Mouse (Mus musculus) limb, embryonic 11.5 days (tissue): Measurements from ENCODE around the gene Dusp7. TPM values are rescaled to one million over a fixed set of nuclear protein-coding genes. Genes with fewer than 3 reads are reported as not detected.

Source experiments
- ATAC-seq: fragments of 200-750 bp; cut with Nextera tagmentation; 2 replicates; pipeline ENCODE4 v1.8.0; 2017; ENCODE audit warnings: low read depth; ENCODE audit not compliant: insufficient number of reproducible peaks, low FRiP score, low TSS enrichment
- DNase-seq: peaks from one replicate; pipeline ENCODE4 v3.0.0-alpha.2; 2015; ENCODE audit warnings: low spot score
- H3K27ac ChIP-seq: fragments of 300-500 bp; sonication (generic); replicated peaks from 2 replicates; pipeline ENCODE4 v1.5.1; 2014; ENCODE audit warnings: low read depth, mild to moderate bottlenecking, low read length
- H3K27me3 ChIP-seq: fragments of 300-500 bp; sonication (generic); 2 replicates; pipeline ENCODE4 v1.6.1; 2014; ENCODE audit warnings: mild to moderate bottlenecking, low read length, mixed read lengths; ENCODE audit not compliant: control insufficient read depth, insufficient read depth
- H3K36me3 ChIP-seq: fragments of 300-500 bp; sonication (generic); 2 replicates; pipeline ENCODE4 v1.6.1; 2014; ENCODE audit warnings: mild to moderate bottlenecking, low read length, moderate library complexity, mixed read lengths; ENCODE audit not compliant: control insufficient read depth, insufficient read depth
- H3K4me1 ChIP-seq: fragments of 300-500 bp; sonication (generic); 2 replicates; pipeline ENCODE4 v1.6.1; 2014; ENCODE audit warnings: low read length, mixed read lengths; ENCODE audit not compliant: control insufficient read depth, insufficient read depth
- H3K4me2 ChIP-seq: fragments of 300-500 bp; sonication (generic); 2 replicates; pipeline ENCODE4 v1.6.1; 2014; ENCODE audit warnings: low read depth, mild to moderate bottlenecking, moderate library complexity; ENCODE audit not compliant: severe bottlenecking
- H3K4me3 ChIP-seq: fragments of 300-500 bp; sonication (generic); 2 replicates; pipeline ENCODE4 v1.5.1; 2014; ENCODE audit warnings: low read depth, low read length
- H3K9ac ChIP-seq: fragments of 300-500 bp; sonication (generic); 2 replicates; pipeline ENCODE4 v1.6.1; 2014; ENCODE audit warnings: mild to moderate bottlenecking, low read length
- H3K9me3 ChIP-seq: fragments of 300-500 bp; sonication (generic); 2 replicates; pipeline ENCODE4 v1.6.1; 2016; ENCODE audit warnings: low read length; ENCODE audit not compliant: control insufficient read depth
- WGBS: fragments of 180-500 bp; shearing (Covaris S2); extraction: QIAGEN DNeasy Blood & Tissue Kit; methylation state at CpG from one replicate; pipeline ENCODE4 v1.1.7; 2014; 5-methylcytosine and 5-hydroxymethylcytosine counted together
- polyA plus RNA-seq: library from polyadenylated mRNA; unstranded; fragments of >200 nt; fragmentation: Nextera tagmentation; extraction: Ambion mirVana; gene quantifications from 2 replicates; pipeline ENCODE4 v1.2.1, GENCODE M21; 2014

Dusp7 gene
- polyA plus RNA-seq, 1 experiment from 2014 or later = 63.4 TPM

DNA sequence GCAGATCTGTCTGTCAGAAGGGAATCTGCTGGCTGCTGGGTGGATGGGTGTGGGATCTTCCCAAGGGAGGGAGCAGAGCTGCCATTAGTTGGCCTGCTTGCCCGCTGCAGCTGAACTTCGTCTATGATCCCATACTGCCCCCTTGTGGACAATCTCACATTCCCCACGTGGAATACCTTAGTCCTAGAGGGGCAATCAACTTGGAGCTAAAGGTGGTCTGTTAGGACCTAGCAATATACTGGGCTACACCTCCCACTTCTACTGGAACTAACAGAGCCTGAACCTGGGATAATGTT, 53.4 kb downstream of the Dusp7 start:
- Histone ChIP-seq H3K27ac (no peak overlapping the region), H3K9ac (no peak overlapping the region)

More for the DNA sequence above, 53.4 kb downstream of the Dusp7 start:
- no peaks in the 10 kb centered on the region for H3K9me3 ChIP-seq
- no peaks in the 10 kb centered on the region for H3K27me3 ChIP-seq
- peak; percentile 93 for DNase-seq
- H3K4me1 ChIP-seq = peaks cover 32% of the 10 kb centered on the region
- 0% methylated on average over 3 of the region's 3 CpGs for WGBS
- ATAC-seq = peak; percentile 73
- H3K4me2 ChIP-seq = peak overlapping the region; percentile 21
- no peaks in the 10 kb centered on the region for H3K36me3 ChIP-seq
- H3K4me3 ChIP-seq = no peak overlapping the region

Other genes with a start within 250 kb of the Dusp7 start
- 1.2 and 2.1 TPM in 2 replicates for gene Glyctk, start 210.5 kb upstream of the Dusp7 start, polyA plus RNA-seq
- 26.4 and 31.3 TPM in 2 replicates for gene Wdr82, start 197.7 kb upstream of the Dusp7 start, polyA plus RNA-seq
- 42.2 and 42.4 TPM in 2 replicates for gene Ppm1m, start 168.9 kb upstream of the Dusp7 start, polyA plus RNA-seq
- 66.5 and 68.5 TPM in 2 replicates for gene Twf2, start 165.5 kb upstream of the Dusp7 start, polyA plus RNA-seq
- not detected in 2 replicates for gene Tlr9, start 146.0 kb upstream of the Dusp7 start, polyA plus RNA-seq
- 79.6 and 84.7 TPM in 2 replicates for gene Alas1, start 120.0 kb upstream of the Dusp7 start, polyA plus RNA-seq
- 34.1 and 40.1 TPM in 2 replicates for gene Poc1a, start 87.6 kb upstream of the Dusp7 start, polyA plus RNA-seq
- gene Rpl29, start 60.8 kb downstream of the Dusp7 start, polyA plus RNA-seq = 1,049 and 1,075 TPM in 2 replicates
- gene Acy1, start 69.7 kb downstream of the Dusp7 start, polyA plus RNA-seq = 41.9 and 42.6 TPM in 2 replicates
- 7.9 and 9.3 TPM in 2 replicates for gene Abhd14b, start 78.8 kb downstream of the Dusp7 start, polyA plus RNA-seq
- gene Abhd14a, start 79.0 kb downstream of the Dusp7 start, polyA plus RNA-seq = 39.6 and 43.2 TPM in 2 replicates
- 162 and 172 TPM in 2 replicates for gene Pcbp4, start 84.7 kb downstream of the Dusp7 start, polyA plus RNA-seq
- 0.24 and 0.58 TPM in 2 replicates for gene Gpr62, start 97.3 kb downstream of the Dusp7 start, polyA plus RNA-seq
- gene Rrp9, start 107.3 kb downstream of the Dusp7 start, polyA plus RNA-seq = 55.4 and 55.7 TPM in 2 replicates
- 1.5 and 2.0 TPM in 2 replicates for gene Parp3, start 108.3 kb downstream of the Dusp7 start, polyA plus RNA-seq
- gene Iqcf1, start 131.3 kb downstream of the Dusp7 start, polyA plus RNA-seq = not detected in 2 replicates
- gene Iqcf5, start 145.9 kb downstream of the Dusp7 start, polyA plus RNA-seq = not detected in 2 replicates
- not detected in 2 replicates for gene Iqcf3, start 193.0 kb downstream of the Dusp7 start, polyA plus RNA-seq
- gene Iqcf4, start 202.4 kb downstream of the Dusp7 start, polyA plus RNA-seq = not detected in 2 replicates